Mouse (Mus musculus): ENCODE data around the gene Cdk5rap2. TPM values are rescaled to one million over a fixed set of nuclear protein-coding genes. Genes with fewer than 3 reads are reported as not detected.

The Cdk5rap2 gene
- polyA plus RNA-seq (2017; shearing (Covaris generic)): 21.3 TPM

DNA sequence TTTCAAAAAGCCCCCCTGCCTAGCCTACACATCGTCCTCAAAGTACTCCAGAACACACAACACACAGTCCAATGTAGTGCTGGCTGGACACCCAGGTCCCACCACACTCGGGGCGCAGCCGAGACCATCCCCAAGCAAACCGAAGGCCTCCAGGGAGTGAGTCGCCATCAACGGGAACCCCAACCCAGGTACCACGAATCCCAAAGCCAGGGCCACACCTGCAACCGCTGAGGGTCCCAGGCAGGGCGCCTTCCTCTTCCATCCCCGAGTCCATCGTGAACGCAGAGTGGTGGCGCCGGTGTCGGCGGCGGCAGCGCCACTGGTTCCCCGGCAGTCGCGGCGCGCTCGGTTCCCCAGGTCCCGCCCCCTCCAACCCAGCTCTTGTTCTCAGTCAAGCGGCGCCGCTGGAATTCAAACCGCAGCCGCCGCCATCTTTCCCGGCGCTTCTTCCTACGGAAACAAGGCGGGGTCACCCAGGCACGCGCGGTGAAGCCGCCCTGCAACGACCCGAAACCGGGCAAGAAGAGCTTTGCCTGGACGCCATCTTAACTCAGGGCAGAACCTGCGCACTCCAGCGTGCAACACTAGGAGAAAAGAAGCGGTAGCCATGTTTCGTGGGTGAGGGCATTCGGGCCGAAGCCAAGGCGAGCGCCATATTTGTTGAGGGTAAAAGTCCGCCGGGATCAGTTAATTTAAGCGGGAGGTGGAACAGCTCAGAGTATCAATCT lies at the start of gene Cdk5rap2:
TSS of gene Cdk5rap2 (minus strand) at position 450 of the 728 bp plus-strand sequence.

Other genes with a start within 250 kb of the Cdk5rap2 start
- gene Megf9, start 124.6 kb upstream of the Cdk5rap2 start, polyA plus RNA-seq (2017; shearing (Covaris generic)): 0.70 TPM

Measured in activated CD4-positive, CD25-positive, alpha-beta regulatory T cell, adult 9 weeks (primary cell).